Mouse (Mus musculus) spleen, embryonic (tissue): ENCODE results near the gene Prep.

Source experiments
- CTCF ChIA-PET: fragments of 350-600 bp; sonication (Branson Sonifier 250); formaldehyde crosslinking; loops from one replicate; lab custom pipeline; 2022; lab: Charles Lee

Gene Prep

DNA sequence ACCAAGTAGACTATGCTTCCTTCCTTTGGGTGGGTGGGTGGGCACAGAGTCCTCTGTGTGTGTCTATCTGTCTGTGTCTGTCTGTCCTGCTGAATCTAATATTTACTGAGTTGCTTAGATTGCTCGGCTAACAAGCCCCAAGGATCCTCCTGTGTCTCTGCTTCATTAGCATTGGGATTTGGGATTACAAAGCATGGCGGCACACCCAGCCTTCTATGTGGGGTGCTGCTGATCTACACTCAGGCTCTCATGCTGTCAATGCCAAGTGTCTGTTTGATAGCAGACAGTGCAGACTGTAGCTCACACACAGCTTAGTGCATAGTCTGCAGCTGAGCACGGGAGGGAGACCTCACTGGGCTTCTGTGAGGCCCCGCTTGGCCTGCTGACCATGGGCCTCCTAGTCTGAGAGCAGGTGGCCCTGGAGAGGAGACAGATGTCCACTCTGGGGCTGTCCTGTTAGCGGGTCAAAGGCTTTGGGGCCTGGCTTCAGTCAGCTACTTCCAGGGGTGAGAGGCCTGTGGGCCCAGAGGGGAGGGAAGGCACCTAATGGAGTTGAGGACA, 8.6 kb downstream of the Prep start:
- CTCF ChIA-PET: interaction anchor here (0.6 kb wide), 1 partner anchor 9 kb away, joined by 5 read pairs; no protein-coding TSS in a partner anchor

DNA sequence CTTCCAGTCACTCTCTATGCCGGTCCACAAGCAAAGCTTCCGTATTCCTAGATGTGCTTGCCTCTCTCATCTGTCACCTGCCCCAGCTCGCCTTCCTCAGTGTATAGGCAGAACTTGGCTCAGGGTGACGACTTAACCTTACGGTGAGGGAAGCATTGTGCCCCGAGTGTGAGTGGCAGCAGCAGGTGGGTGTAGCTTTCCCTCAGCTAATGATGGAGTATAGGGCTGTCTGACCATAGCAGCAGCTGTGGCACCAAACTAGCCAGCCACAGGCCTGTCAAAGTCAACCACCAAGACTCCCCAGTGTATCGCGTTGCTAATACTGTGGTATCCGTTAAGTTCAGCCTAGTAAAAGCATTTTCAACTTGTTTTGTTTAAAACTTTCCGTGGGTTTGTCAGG, 9.6 kb downstream of the Prep start:
- CTCF ChIA-PET: no interaction called here

GRCm38 (mm10) chr10:45077353-45077752, 10.3 kb downstream of the Prep start:
- CTCF ChIA-PET: no interaction called here

DNA sequence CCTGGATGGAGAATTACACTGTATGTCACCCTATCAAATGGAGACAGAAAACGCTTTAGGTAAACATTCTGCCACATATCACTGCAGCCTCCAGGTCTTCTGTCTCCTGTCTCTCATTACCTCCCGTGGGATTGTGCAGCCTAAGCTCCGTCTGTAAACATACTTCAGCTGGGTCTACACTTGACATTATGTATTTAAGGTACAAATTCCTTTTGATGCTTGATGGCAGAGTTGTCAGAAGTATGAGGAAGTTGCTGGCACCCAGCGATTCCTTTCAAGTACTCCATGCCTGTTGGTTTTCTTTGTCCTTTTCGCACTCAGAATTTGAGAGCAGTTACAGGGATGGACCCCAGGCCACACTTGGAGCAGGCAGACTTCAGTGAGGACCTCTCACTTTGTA, 12.8 kb downstream of the Prep start:
- CTCF ChIA-PET: interaction anchor here (0.9 kb wide), 1 partner anchor 10 kb away, joined by 4 read pairs; no protein-coding TSS in a partner anchor

- CTCF ChIA-PET: interaction anchor here (0.9 kb wide), 1 partner anchor 11 kb away, joined by 4 read pairs; no protein-coding TSS in a partner anchor
Measured at GRCm38 (mm10) chr10:45080490-45080889, 13.5 kb downstream of the Prep start.

GRCm38 (mm10) chr10:45082730-45083129, 15.7 kb downstream of the Prep start:
- CTCF ChIA-PET: no interaction called here

- CTCF ChIA-PET: interaction anchor here (0.7 kb wide), 1 partner anchor 12 kb away, joined by 11 read pairs; no protein-coding TSS in a partner anchor
Measured at GRCm38 (mm10) chr10:45084002-45084401, 17.0 kb downstream of the Prep start.

- CTCF ChIA-PET: interaction anchor here (0.7 kb wide), 1 partner anchor 9 kb away, joined by 5 read pairs; no protein-coding TSS in a partner anchor
Measured at GRCm38 (mm10) chr10:45084471-45084870, 17.5 kb downstream of the Prep start.

GRCm38 (mm10) chr10:45085315-45085714, 18.3 kb downstream of the Prep start:
- CTCF ChIA-PET: interaction anchor here (1.1 kb wide), 1 partner anchor 11 kb away, joined by 3 read pairs; no protein-coding TSS in a partner anchor

DNA sequence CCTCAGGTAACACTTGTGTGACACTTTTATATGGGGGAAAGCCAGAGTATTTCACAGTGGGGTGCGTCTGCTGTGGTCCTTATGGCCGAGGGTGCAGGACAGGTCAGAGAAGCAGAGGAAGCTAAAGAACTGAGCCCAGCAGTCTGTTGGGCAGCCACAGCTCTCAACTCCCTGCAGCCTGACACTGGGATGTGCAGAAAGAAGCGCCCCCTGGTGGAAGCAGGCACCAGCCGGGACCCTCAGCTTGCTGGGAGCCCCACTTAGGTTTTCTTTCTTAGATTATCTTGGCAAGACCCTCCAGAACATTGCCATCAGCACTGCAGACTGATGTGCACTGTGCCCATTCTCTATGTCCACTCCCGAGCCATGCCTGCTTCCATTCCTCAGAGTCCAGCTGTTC, 19.6 kb downstream of the Prep start:
- CTCF ChIA-PET: no interaction called here

- CTCF ChIA-PET: interaction anchor here (0.6 to 1.1 kb wide), 2 partner anchors 46 to 281 kb away, joined by 3 read pairs; no protein-coding TSS in a partner anchor
Measured at GRCm38 (mm10) chr10:45091462-45092079, 24.6 kb downstream of the Prep start.

DNA sequence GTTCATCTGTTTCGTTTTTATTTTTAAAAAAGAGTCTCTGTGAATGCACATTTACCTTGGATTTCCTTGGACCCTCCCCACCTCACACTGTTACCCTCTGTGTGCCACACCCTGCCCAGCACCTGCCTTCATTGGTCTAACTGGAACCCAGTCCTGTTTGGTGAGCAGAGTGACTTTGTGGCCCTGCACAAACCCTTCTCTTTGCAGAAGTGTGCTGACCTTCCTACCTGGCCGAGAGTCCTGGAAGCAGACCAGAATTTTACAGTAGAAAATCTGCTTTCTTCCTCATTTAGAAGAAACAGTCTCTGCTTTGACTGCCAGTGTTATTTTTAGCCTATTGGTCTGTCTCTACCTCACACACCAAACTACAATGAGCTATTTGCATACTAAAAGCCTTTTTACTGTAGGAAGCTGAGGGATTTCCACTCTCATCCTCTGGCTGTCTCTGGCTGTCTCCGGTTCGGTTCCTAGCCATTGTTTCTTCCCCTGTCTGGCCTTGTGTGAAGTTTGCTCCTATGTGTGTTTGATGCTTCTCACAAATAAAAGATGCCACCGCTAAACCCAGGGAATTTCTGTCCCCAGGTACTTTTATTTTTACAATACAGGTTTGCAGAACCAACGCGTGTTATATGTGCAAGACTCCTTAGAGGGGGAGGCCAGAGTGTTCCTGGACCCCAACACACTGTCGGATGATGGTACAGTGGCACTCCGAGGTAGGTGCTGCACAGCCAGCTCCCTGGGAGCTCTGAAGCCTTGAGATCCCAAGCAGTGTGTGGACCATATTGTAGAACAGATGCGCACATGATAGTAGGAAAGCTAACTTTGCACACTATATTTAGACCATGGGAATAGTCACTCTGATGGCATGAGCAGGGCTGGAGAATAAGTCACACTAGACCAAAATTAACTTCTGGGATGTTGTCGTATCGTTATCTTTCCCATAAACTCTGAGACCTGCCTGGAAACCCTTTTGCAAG, 25.4 kb downstream of the Prep start:
- CTCF ChIA-PET: interaction anchor here (0.5 to 1.1 kb wide), 3 partner anchors 22 to 783 kb away, joined by 3 read pairs; no protein-coding TSS in a partner anchor

- CTCF ChIA-PET: interaction anchor here (0.7 to 0.8 kb wide), 3 partner anchors 32 to 51 kb away, joined by 3 to 5 read pairs (median 4); no protein-coding TSS in a partner anchor
Measured at GRCm38 (mm10) chr10:45098751-45099150, 31.7 kb downstream of the Prep start.

DNA sequence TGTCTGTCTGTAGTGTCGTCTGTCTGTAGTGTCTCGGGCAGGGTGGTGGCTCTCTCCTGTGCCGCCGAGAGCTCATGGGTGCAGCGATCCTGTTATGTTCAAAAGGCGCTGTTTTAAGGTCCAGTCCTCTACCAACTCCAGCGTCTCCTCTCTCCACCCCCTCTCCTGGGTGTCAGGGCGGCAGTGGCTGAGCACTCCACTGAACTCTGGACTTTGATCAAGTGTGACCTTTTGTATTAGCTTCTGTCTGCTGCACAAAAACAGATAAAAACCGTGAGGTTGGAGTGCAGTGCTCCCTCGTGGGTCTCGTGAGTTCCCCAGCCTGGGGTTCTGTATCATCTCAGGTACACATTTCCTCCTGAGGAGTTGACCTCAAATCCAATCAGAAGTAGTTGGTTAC, 33.5 kb downstream of the Prep start:
- CTCF ChIA-PET: interaction anchor here (1.4 kb wide), 1 partner anchor 34 kb away, joined by 6 read pairs; no protein-coding TSS in a partner anchor

DNA sequence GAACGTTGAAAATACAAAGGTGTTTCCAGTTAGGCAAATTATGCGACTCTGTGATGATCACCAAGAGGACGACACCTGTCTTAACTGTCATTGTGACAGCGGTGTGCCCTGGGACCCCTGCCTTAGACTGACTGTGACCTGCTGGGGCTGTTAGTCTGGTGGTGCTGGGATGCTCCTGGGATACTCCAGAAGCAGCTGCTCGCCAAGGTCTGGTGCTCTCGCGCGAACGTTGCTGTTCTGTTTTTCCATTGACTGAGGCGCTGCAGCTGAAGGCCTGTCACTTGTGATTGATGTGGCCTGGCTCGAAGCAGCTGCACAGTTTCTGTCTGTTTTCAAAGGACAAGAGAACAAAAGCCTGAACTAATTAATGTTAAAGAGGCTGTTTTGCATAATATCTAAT, 36.2 kb downstream of the Prep start:
- CTCF ChIA-PET: interaction anchor here (0.7 kb wide), 1 partner anchor 700 kb away, joined by 3 read pairs; no protein-coding TSS in a partner anchor

- CTCF ChIA-PET: interaction anchor here (0.6 kb wide), 2 partner anchors 257 to 627 kb away, joined by 3 to 4 read pairs; no protein-coding TSS in a partner anchor
Measured at GRCm38 (mm10) chr10:45104098-45104497, 37.1 kb downstream of the Prep start.

DNA sequence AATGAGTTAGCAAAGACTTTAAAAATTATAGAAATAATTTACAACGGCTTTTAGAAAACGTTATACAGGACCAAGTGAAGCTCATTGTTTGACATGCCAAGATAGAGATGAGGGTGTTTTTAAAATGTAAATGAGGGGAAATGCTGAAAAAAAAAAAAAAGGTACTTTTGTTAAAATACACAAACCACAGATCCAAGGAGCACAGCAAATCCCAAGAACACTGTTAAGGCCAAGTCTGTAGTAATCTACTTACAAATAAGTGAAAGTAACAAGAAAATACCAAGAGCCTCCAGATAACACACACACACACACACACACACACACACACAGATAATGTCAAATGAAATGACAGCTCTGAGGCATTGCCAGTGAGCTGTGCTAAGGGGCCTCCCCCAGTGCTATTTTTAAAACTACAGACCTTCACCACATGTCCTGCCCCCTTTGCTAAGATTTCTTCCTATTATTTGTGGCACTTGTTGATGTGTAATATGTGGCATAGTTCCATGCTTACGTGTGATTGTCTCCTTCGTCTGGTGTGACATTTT, 37.6 kb downstream of the Prep start:
- CTCF ChIA-PET: interaction anchor here (0.6 kb wide), 1 partner anchor 627 kb away, joined by 4 read pairs; no protein-coding TSS in a partner anchor

DNA sequence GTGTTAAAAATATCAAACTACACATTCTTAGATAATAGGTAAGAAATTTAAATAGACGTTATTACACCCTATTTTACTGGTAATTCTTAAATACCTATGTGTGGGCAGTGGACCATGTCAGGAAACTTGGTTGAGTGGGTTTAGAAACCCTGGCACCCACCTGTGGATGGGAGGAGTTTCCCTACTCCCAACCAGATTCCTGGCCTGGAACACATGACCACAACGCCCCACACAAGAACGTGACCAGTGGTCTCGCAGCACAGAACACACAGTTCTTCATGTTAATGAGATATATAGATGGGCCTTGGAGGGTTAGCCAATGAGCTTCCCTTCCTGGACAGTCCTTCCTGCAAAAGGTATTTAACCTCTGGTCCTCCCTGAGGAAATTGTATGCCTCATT, 39.5 kb downstream of the Prep start:
- CTCF ChIA-PET: no interaction called here

DNA sequence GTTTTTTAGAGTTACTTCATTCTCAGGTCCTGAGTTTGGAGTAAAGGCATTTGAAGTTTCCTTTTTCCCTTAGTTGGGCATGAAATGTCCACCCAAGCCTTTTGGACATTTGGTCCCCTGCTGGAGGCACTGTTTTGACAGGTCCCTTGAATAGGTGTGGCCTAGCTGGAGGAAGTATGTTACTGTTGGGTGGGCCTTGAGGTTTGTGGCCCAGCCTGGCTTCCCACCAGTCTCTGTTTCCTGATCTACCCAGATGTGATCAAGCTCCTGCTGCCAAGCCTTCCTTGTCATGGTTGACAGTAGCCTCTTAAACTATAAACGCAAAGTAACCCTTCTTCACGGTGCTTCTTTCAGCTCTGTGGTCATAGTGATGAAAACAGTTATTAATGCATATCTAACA, 40.3 kb downstream of the Prep start:
- CTCF ChIA-PET: interaction anchor here (0.6 to 1.0 kb wide), 2 partner anchors 266 to 571 kb away, joined by 3 read pairs; no protein-coding TSS in a partner anchor

GRCm38 (mm10) chr10:45109041-45109440, 42.0 kb downstream of the Prep start:
- CTCF ChIA-PET: interaction anchor here (0.6 to 1.6 kb wide), 2 partner anchors 20 to 783 kb away, joined by 4 to 6 read pairs; no protein-coding TSS in a partner anchor

DNA sequence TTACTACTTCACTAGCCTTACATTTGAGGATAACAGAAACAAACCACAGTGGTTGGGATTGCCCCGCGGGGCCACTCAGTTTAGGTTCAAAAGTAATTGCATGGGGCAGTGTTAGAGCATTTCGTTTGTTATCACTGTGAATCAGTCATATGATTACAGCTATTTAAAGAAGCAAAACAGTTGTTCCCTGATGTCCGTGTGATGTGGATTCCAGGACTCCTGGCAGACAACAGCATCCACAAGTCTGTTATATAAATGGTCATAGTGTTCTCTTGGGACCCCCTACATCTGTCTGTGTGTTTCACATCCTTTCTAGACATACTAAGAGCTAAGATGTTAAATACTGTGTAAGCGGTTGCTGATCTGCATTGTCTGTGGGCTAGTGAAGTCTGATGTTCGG, 43.0 kb downstream of the Prep start:
- CTCF ChIA-PET: interaction anchor here (1.6 kb wide), 1 partner anchor 19 kb away, joined by 4 read pairs; no protein-coding TSS in a partner anchor
